Mouse (Mus musculus) lung, postnatal 36 days (tissue): ENCODE measurements at regions not wholly inside any gene's neighbourhood (a gene's known extent, or its start where the extent isn't known, plus 50 kb on each side); places are given as distances from the start of the nearest gene placed in this dataset.
"Not testable (repeated sequence)": the region's sequence is repeated elsewhere in the genome, so short reads cannot be mapped to it uniquely, and the experiment has no call there.

ENCODE experiments used
- DNase-seq: peaks from one replicate; pipeline ENCODE4 v3.0.0; 2022; ENCODE audit warnings: mixed read lengths

DNA sequence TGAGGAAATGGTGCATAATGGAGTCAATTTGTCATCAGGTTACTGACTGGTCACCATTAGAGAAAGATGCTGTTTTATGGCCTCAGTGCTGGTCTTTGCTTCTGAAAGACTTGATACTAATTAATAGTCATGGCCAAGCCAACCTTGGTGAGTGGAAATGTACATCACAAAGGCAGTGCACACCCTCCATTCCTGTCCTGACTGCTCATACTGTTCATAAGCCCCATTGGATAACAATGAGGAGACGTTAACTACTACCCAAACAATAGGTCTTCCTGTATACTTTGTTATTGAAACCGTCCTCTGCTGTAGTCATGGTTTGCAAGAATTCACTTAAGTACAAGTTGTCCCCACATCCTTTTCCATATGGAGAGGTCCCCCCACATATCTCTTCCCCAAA, 605.8 kb upstream of the Slc35b3 start:
- no peak for DNase-seq

- no peak for DNase-seq
Observed at GRCm38 (mm10) chr13:39537724-39538440, 577.2 kb upstream of the Slc35b3 start.

GRCm38 (mm10) chr13:39526469-39526868, 565.8 kb upstream of the Slc35b3 start:
- DNase-seq: peak; percentile 2

DNA sequence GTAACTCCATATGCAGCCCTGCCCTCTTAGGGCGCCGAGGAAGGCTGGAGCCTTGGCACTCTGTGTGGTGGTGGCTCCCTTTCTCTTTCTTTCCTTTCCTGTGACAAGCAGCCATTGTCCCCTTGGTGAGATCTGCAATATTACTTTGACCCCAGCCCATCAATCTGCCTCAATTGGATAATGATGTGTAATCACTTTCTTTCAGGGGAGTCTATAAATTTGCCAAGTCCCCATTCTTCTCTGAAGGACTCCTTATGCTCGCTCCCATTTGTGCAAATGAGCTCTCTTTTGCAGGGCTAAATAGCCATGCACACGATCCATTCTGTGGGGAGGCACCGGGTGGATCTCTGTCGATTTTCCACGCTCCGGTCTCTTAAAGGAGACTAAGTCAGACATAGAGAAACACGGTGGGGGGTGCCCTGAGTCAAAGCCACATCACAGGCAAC, 563.2 kb upstream of the Slc35b3 start:
- DNase-seq: no peak

DNA sequence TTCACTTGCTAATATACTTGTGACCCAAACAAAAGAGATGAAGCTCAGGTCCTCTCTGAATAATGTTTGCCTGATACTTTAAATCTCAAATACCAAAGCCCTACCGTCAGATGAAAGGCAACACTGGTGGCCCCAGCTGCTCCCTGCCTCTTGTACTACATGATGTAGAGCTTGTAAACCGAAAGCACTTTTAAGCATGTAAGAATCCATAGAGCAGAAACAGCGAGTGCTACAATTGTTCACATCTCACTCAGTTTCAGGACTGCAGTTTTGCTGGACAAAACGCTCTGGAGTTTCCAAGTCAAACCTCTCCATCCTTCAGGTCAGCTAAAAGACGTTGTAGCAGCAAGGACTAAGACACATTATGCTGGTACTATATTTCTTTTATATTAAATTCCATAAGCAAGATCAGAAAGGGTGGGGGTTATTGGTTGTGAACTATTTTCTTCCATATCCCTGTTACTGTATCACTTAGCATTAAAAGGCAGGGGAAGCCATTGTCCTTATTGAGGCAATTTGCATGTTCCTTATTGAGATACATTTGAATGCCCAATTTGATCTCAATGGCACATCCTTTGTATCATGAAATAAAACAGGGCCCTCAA, 562.7 kb upstream of the Slc35b3 start:
- DNase-seq: no peak

DNA sequence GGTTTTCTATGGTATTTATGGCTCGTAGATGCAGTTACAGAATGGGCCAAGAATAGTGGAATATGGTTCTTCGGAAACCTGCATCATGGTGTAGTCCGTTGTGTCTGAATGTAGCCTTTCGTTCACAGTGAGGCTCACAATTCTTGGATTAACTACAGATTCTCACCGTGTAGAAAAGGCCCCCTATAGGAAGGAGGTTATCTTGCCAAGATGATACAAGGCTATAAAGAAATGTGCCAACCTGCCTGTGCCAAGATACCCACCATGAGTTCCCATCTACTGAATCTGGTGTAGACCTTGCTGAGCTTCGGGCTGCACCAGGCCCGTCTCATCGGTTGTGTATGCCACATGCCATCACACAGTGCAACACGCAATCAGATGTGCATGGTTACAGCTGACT, 560.2 kb upstream of the Slc35b3 start:
- no peak for DNase-seq

- no peak for DNase-seq
Observed at GRCm38 (mm10) chr13:39516106-39516505, 555.4 kb upstream of the Slc35b3 start.

- no peak for DNase-seq
Observed at GRCm38 (mm10) chr13:39489806-39490205, 529.1 kb upstream of the Slc35b3 start.

GRCm38 (mm10) chr13:39472621-39473020, 511.9 kb upstream of the Slc35b3 start:
- DNase-seq: no peak

DNA sequence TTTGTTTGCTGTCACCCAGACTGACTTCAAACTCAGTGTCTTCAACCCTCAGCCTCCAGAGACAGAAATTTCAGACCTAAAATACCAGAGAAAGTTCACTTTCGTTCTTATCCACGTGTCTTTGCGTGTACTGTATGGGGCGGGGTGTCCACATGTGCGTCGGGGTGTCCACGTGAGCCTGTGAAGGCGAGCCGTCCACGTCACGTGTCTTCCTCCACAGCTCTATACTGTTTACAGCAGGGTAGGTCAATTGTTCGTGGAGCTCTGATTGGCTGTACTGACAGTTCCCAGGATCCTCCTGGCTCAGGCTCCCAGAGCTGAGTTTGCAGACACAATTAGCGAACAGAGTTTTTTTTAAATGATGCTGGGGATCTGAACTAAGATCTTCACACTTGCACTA, 481.1 kb upstream of the Slc35b3 start:
- peak; percentile 8 for DNase-seq

DNA sequence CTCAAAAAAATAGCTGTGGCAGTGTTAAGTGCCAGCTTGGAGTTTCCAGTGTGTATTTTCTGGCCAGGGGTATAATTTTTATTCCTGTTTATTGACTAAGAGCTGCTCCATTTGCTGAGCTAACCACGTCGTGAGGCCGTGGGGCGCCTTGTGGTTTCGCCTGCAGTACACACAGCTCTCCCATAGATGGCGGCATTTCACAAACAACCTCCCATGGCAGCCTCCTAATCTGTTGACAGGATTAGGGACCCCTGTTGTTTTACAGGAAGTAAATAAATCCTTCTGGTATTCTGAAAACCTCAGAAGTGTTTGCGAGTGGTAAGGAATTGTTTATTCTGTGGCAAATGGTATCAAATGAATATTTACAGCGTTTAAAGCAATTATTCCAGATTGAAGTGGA, 480.2 kb upstream of the Slc35b3 start:
- DNase-seq: peak; percentile 63

GRCm38 (mm10) chr13:39440336-39440735, 479.7 kb upstream of the Slc35b3 start:
- no peak for DNase-seq

DNA sequence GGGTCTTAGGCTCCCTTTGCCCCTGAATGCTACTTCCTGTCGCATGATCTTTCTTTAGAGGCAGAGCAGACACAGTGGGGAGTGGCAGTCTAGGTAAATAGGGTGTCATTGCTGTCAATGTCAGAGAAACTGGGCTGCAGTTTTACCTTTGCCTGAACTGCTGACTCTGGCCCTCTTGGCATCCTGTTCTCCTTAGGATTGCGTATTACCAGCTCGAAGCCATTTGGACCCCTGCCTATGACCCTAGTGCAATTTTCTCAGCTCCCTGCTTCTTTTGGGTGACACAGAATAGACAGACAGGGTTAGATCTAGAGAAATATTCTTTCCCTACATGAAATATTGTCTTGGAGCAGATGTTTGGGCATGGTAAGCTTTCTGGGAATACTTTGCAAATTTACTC, 467.3 kb upstream of the Slc35b3 start:
- no peak for DNase-seq

- no peak for DNase-seq
Observed at GRCm38 (mm10) chr13:39425944-39426343, 465.3 kb upstream of the Slc35b3 start.

DNA sequence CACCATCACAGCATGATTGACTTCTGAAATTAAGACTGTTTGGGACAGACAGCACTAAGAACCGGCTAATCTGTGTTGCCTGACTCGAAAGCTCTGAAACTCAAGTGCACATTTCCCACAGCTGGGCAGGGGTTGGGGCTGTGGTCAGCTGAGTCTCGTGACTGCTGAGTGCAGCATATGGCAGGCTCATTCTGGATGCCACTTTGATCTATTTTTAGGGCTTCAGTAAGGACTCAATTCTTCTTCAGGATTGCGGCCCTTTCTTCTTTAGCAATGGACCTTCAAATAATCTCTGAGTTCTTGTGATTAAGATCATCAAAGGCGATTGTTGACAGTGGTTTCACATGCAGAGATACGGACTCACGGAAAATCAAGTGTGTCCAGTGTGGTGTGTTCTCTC, 457.5 kb upstream of the Slc35b3 start:
- DNase-seq: no peak

DNA sequence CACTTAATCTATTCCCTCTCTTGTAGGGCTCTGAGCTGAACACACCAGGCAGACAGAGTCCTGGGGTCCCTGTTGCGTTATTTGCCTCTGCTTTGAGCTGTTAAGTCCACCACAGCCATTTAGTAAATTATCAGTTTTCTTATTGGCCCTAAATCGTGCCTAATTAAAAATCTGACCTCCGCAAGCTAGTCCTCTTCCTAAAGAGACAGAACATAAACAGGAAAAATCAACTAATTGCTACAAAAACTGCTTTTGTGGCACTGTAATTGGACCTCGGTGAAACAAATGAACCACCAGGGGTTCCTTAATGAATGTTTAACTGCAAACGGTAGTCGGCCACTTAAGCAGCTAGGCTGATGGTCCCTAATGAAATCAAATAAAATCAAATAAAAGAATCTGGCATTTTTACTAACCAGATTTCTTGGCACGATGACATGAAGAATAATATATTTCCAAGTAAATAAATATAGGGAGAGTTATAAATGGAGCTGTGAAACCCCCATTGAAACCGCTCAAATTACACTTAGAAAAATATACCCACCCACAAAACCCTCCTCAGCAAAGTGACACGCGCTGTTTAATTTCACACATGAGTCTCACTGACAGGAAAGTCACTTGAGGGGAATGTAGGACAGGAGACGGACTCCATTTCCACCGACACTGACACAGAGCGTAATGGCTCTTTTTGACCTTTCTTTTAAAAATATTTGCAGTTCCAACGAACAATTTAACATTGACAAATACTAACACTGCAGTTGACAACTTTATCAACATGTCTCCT, 451.0 kb upstream of the Slc35b3 start:
- no peak for DNase-seq

GRCm38 (mm10) chr13:39392589-39392988, 431.9 kb upstream of the Slc35b3 start:
- DNase-seq: no peak

DNA sequence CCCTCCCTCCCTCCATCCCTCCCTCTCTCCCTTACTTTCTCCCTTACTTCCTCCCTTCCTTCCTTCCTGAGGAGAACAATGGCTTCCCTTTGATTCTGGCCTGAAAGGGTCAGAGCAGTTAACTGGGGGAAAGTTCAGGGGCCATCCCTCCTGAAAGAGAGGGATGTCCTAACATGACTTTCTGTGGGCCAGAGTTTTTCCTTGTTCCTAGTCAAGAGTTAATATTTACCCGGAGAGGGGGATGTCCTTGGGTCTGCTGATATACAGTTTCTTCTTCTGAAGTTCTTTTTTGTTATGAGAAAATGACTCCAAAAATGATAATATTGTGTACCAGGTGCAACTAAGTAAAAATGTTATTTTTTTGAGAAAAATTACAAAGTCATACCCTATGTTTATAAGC, 431.5 kb upstream of the Slc35b3 start:
- DNase-seq: not testable (repeated sequence)

DNA sequence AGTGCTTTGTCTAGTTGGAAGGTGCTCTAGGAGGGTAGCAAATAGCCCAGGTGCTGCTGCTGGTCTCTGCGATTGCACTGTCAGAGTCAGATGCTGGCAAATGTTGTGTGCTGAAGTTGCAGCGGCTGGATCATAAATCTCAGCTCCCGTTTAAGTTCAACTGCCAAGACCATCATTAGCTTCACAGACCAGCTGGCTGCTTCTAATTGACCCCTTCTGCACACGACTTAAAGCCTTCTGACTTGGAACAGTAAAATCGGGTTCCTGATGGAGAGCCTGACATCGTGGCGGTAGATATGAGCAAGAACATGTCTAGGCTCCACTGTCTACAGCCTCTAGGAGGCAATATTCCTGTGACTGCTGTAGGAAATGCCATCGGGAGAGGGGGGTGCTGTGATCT, 416.0 kb upstream of the Slc35b3 start:
- DNase-seq: no peak

- DNase-seq: peak; percentile 13
Observed at GRCm38 (mm10) chr13:39376269-39376668, 415.6 kb upstream of the Slc35b3 start.

GRCm38 (mm10) chr13:39372565-39372964, 411.9 kb upstream of the Slc35b3 start:
- no peak for DNase-seq

DNA sequence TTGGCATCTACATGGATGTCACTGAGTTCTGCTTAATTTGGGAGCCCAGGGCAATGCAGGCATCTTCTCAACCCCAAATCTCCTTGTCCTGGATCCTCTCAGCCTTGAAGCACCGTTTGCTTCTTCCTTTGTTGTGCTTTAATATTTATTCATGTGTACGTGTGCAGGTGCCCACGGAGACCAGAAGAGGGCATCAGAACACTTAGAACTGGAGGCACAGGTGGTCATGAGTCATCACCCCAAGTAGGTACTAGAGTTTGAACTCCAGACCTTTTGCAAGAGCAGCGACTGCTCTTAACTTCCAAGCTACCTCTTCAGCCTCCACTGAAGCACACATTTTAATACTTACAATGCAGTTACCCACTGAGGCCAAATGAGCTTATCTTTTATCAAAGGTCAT, 403.0 kb upstream of the Slc35b3 start:
- DNase-seq: peak; percentile 20

DNA sequence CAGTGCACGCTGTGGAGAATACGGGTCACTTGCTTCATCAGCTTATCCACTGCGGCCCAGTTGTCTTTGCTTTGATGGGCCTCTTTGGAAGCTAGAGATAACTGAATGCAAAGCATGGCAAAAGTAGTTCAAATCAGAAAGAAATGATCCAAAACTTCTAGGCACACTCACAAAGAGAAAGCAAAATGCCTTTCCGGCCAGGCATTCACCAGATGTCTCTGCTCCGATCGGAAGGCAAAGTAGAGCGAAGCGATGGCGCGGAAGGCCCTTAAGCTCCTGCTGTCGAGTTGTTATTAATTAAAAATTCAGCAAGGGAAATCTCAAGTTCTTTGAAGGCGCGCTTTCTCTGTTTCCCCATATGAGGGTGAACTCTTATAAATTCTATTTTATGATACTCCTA, 401.9 kb upstream of the Slc35b3 start:
- no peak for DNase-seq

DNA sequence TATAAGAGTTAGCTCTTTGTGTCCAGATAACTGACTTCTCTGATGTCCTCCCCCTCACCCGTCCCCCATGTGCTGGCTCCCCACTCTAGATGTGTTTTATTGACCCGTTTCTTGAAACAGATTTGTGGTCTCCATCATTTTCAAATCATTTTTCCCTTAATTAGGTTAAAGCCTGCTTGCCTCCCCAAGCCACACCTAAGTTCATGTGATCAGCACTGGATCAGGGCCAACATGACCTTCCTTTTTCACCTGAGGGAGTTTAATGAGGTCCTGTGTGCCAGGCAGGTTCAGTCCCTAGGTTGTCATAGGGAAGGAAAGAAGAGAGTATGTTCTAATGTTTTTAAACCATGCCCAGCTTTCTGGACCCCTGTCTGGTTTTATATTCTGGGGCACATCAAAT, 390.9 kb upstream of the Slc35b3 start:
- DNase-seq: no peak
